Mouse (Mus musculus): ENCODE results near the gene Arhgap20. TPM values are rescaled to one million over a fixed set of nuclear protein-coding genes. Genes with fewer than 3 reads are reported as not detected.

Arhgap20 gene
- polyA plus RNA-seq, 1 experiment from 2014 or later: 4.1 TPM

- no peaks in the 10 kb centered on the region for H3K4me1 ChIP-seq (ENCODE audit: control insufficient read depth, insufficient read depth, low read length)
- ATAC-seq (ENCODE audit: low FRiP score): no peak
- WGBS: 67% methylated on average over 7 of the region's 7 CpGs
These were observed 72.6 kb downstream of the Arhgap20 start for GRCm38 (mm10) chr9:51837716-51838115.

DNA sequence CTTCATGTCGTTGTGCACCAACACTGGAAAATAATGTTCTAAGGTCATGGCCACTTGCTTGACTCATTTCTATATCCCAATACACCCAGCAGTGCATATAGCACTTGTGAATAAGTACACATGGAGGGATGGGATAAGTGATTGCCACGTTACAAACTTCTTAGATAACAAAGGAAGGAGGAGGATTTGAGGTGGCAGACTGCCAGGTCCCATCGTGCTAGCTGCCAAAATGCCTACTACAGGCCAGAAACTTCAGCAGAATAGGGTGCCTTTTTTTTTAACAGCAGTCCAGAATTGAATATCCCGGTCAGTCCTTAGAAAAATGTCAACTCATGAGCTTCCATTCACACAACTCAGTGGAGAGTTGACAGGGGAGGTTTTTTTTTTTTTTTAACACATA, 78.1 kb downstream of the Arhgap20 start:
- 82% methylated on average over 4 of the region's 4 CpGs for WGBS
- Histone ChIP-seq H3K4me3 (ENCODE audit: low read depth, low read length) (no peak overlapping the region), H3K4me2 (no peak overlapping the region), H3K36me3 (ENCODE audit: control insufficient read depth, insufficient read depth, low read length) (no peaks in the 10 kb centered on the region), H3K4me1 (ENCODE audit: control insufficient read depth, insufficient read depth, low read length) (no peaks in the 10 kb centered on the region), H3K9ac (ENCODE audit: low read length) (no peak overlapping the region), H3K27ac (ENCODE audit: low read depth, low read length) (no peak overlapping the region), H3K27me3 (ENCODE audit: control insufficient read depth, insufficient read depth, low read length) (no peaks in the 10 kb centered on the region), H3K9me3 (ENCODE audit: control insufficient read depth, low read length) (no peaks in the 10 kb centered on the region)
- ATAC-seq (ENCODE audit: low FRiP score) (no peak), DNase-seq (ENCODE audit: low spot score, missing footprints) (no peak)

More at GRCm38 (mm10) chr9:51837716-51838115, 72.6 kb downstream of the Arhgap20 start:
- Histone ChIP-seq H3K4me3 (ENCODE audit: low read depth, low read length) (no peak overlapping the region), H3K4me2 (no peak overlapping the region), H3K27ac (ENCODE audit: low read depth, low read length) (no peak overlapping the region), H3K27me3 (ENCODE audit: control insufficient read depth, insufficient read depth, low read length) (no peaks in the 10 kb centered on the region), H3K9ac (ENCODE audit: low read length) (no peak overlapping the region), H3K9me3 (ENCODE audit: control insufficient read depth, low read length) (no peaks in the 10 kb centered on the region), H3K36me3 (ENCODE audit: control insufficient read depth, insufficient read depth, low read length) (no peaks in the 10 kb centered on the region)
- peak; percentile 8 for DNase-seq (ENCODE audit: low spot score, missing footprints)

GRCm38 (mm10) chr9:51845796-51846195, 80.7 kb downstream of the Arhgap20 start:
- ATAC-seq (ENCODE audit: low FRiP score): no peak
- WGBS: 91% methylated on average over 10 of the region's 10 CpGs
- H3K27me3 ChIP-seq (ENCODE audit: control insufficient read depth, insufficient read depth, low read length): no peaks in the 10 kb centered on the region
- no peaks in the 10 kb centered on the region for H3K36me3 ChIP-seq (ENCODE audit: control insufficient read depth, insufficient read depth, low read length)
- DNase-seq (ENCODE audit: low spot score, missing footprints): peak; percentile 44
- no peak overlapping the region for H3K4me2 ChIP-seq
- no peak overlapping the region for H3K27ac ChIP-seq (ENCODE audit: low read depth, low read length)
- no peaks in the 10 kb centered on the region for H3K9me3 ChIP-seq (ENCODE audit: control insufficient read depth, low read length)
- H3K4me1 ChIP-seq (ENCODE audit: control insufficient read depth, insufficient read depth, low read length): no peaks in the 10 kb centered on the region
- H3K4me3 ChIP-seq (ENCODE audit: low read depth, low read length): no peak overlapping the region
- H3K9ac ChIP-seq (ENCODE audit: low read length): no peak overlapping the region

DNA sequence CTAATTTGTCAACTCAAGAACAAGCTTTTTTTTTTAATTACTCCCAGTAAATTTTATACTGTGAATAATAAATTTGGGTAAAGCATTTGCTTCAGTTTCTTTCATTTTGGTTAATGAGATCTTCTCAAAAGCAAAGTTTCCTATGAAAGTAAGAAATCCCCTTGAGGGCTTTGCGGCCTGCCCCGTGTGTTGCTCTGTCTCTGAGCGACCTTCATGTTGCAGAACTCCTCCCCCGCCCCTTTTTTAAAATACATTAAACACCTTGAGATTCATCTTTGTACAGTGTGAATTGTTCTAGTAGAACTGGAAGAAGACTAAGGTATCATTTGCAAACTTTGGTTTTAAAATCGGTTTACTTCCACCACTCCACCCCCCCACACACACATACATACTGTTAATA, 88.6 kb downstream of the Arhgap20 start:
- H3K36me3 ChIP-seq (ENCODE audit: control insufficient read depth, insufficient read depth, low read length): no peaks in the 10 kb centered on the region
- no peaks in the 10 kb centered on the region for H3K27me3 ChIP-seq (ENCODE audit: control insufficient read depth, insufficient read depth, low read length)
- H3K4me3 ChIP-seq (ENCODE audit: low read depth, low read length): no peak overlapping the region
- H3K9me3 ChIP-seq (ENCODE audit: control insufficient read depth, low read length): no peaks in the 10 kb centered on the region
- no peak overlapping the region for H3K4me2 ChIP-seq
- no peak overlapping the region for H3K9ac ChIP-seq (ENCODE audit: low read length)
- no peaks in the 10 kb centered on the region for H3K4me1 ChIP-seq (ENCODE audit: control insufficient read depth, insufficient read depth, low read length)
- 93% methylated on average over 5 of the region's 5 CpGs for WGBS
- DNase-seq (ENCODE audit: low spot score, missing footprints): peak; percentile 12
- no peak overlapping the region for H3K27ac ChIP-seq (ENCODE audit: low read depth, low read length)
- no peak for ATAC-seq (ENCODE audit: low FRiP score)

GRCm38 (mm10) chr9:51864273-51864672, 99.1 kb downstream of the Arhgap20 start:
- no peaks in the 10 kb centered on the region for H3K27me3 ChIP-seq (ENCODE audit: control insufficient read depth, insufficient read depth, low read length)

DNA sequence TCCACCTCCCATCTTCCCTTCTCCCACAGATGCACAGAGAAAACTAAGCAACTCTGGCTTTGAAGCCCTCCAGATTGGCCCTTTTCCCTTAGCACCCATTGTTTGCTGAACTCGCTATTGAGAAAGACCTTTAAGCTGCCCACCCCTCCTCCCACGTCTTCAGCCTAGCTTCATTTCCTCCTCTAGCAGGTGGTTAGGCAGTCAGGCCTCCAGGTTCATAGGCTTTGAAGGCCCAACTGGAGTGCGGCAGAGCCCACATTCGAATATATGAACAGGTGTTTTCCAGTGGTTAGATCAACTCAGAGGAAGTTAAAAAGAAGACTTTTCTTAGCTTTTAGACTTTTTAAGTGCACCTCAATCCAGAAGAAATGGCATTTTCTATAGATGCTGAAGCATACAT, 101.5 kb downstream of the Arhgap20 start:
- WGBS: 53% methylated on average over 4 of the region's 4 CpGs
- Histone ChIP-seq H3K27ac (ENCODE audit: low read depth, low read length) (no peak overlapping the region), H3K4me2 (no peak overlapping the region), H3K36me3 (ENCODE audit: control insufficient read depth, insufficient read depth, low read length) (no peaks in the 10 kb centered on the region), H3K4me3 (ENCODE audit: low read depth, low read length) (no peak overlapping the region), H3K27me3 (ENCODE audit: control insufficient read depth, insufficient read depth, low read length) (no peaks in the 10 kb centered on the region), H3K9ac (ENCODE audit: low read length) (no peak overlapping the region), H3K9me3 (ENCODE audit: control insufficient read depth, low read length) (no peaks in the 10 kb centered on the region), H3K4me1 (ENCODE audit: control insufficient read depth, insufficient read depth, low read length) (no peaks in the 10 kb centered on the region)
- DNase-seq (ENCODE audit: low spot score, missing footprints) (peak; percentile 54), ATAC-seq (ENCODE audit: low FRiP score) (no peak)

More at GRCm38 (mm10) chr9:51864273-51864672, 99.1 kb downstream of the Arhgap20 start:
- no peak overlapping the region for H3K4me3 ChIP-seq (ENCODE audit: low read depth, low read length)
- H3K9ac ChIP-seq (ENCODE audit: low read length): no peak overlapping the region
- H3K27ac ChIP-seq (ENCODE audit: low read depth, low read length): no peak overlapping the region
- ATAC-seq (ENCODE audit: low FRiP score): no peak
- no peaks in the 10 kb centered on the region for H3K9me3 ChIP-seq (ENCODE audit: control insufficient read depth, low read length)
- no peaks in the 10 kb centered on the region for H3K36me3 ChIP-seq (ENCODE audit: control insufficient read depth, insufficient read depth, low read length)
- WGBS: 85% methylated on average over 3 of the region's 3 CpGs
- H3K4me2 ChIP-seq: no peak overlapping the region
- DNase-seq (ENCODE audit: low spot score, missing footprints): peak; percentile 64
- H3K4me1 ChIP-seq (ENCODE audit: control insufficient read depth, insufficient read depth, low read length): no peaks in the 10 kb centered on the region

DNA sequence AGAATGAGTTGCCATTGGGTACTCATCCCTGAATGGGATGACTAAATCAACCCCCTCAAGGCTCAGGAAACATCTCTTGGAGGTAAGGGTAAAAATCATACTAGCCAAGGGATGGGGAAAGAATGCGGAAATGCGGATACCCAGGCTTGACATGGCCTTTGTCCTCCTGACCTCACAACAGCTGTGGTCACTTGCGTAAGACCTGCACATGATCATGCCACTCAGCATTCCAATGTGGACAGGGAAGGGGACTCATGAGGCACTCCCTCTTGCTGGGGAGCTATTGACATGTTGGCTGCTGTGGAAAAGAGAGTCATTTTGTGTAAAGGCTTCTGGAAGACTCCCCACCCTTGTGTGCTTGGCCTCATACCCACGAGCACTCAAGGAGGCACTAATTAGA, 103.9 kb downstream of the Arhgap20 start:
- no peak overlapping the region for H3K9ac ChIP-seq (ENCODE audit: low read length)
- no peaks in the 10 kb centered on the region for H3K9me3 ChIP-seq (ENCODE audit: control insufficient read depth, low read length)
- no peak overlapping the region for H3K4me3 ChIP-seq (ENCODE audit: low read depth, low read length)
- H3K36me3 ChIP-seq (ENCODE audit: control insufficient read depth, insufficient read depth, low read length): no peaks in the 10 kb centered on the region
- DNase-seq (ENCODE audit: low spot score, missing footprints) (peak; percentile 67), ATAC-seq (ENCODE audit: low FRiP score) (no peak)
- H3K27me3 ChIP-seq (ENCODE audit: control insufficient read depth, insufficient read depth, low read length): no peaks in the 10 kb centered on the region
- H3K4me2 ChIP-seq: no peak overlapping the region
- no peak overlapping the region for H3K27ac ChIP-seq (ENCODE audit: low read depth, low read length)
- no peaks in the 10 kb centered on the region for H3K4me1 ChIP-seq (ENCODE audit: control insufficient read depth, insufficient read depth, low read length)
- 90% methylated on average over 4 of the region's 4 CpGs for WGBS

DNA sequence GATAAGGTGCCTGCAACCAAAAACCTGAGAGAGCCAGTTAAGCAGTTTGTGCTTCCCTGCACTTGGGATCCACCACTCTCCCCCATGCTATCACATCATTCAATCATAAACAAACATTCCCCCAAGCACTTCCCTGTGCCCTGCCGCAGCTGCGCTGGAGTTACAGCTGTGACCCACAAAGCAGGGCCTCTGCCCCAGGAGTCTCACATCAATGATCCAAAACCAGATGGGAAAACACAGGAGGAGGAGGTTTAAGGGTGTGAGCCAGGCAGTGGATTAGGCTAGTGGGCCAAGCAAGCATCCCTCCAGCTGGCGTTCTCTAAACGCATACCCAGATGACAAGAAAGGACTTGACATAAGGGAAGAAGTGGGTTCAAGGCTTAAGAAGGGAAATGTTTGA, 109.2 kb downstream of the Arhgap20 start:
- no peak overlapping the region for H3K27ac ChIP-seq (ENCODE audit: low read depth, low read length)
- no peaks in the 10 kb centered on the region for H3K4me1 ChIP-seq (ENCODE audit: control insufficient read depth, insufficient read depth, low read length)
- H3K36me3 ChIP-seq (ENCODE audit: control insufficient read depth, insufficient read depth, low read length): no peaks in the 10 kb centered on the region
- DNase-seq (ENCODE audit: low spot score, missing footprints) (peak; percentile 35), ATAC-seq (ENCODE audit: low FRiP score) (no peak)
- H3K9me3 ChIP-seq (ENCODE audit: control insufficient read depth, low read length): no peaks in the 10 kb centered on the region
- H3K4me3 ChIP-seq (ENCODE audit: low read depth, low read length): no peak overlapping the region
- H3K4me2 ChIP-seq: no peak overlapping the region
- WGBS: 53% methylated on average over 4 of the region's 4 CpGs
- H3K27me3 ChIP-seq (ENCODE audit: control insufficient read depth, insufficient read depth, low read length): no peaks in the 10 kb centered on the region
- no peak overlapping the region for H3K9ac ChIP-seq (ENCODE audit: low read length)

GRCm38 (mm10) chr9:51875531-51875930, 110.4 kb downstream of the Arhgap20 start:
- no peaks in the 10 kb centered on the region for H3K36me3 ChIP-seq (ENCODE audit: control insufficient read depth, insufficient read depth, low read length)
- 94% methylated on average over 20 of the region's 20 CpGs for WGBS
- H3K27ac ChIP-seq (ENCODE audit: low read depth, low read length): no peak overlapping the region
- no peaks in the 10 kb centered on the region for H3K27me3 ChIP-seq (ENCODE audit: control insufficient read depth, insufficient read depth, low read length)
- no peaks in the 10 kb centered on the region for H3K9me3 ChIP-seq (ENCODE audit: control insufficient read depth, low read length)
- no peak overlapping the region for H3K4me2 ChIP-seq
- H3K9ac ChIP-seq (ENCODE audit: low read length): no peak overlapping the region
- no peak overlapping the region for H3K4me3 ChIP-seq (ENCODE audit: low read depth, low read length)
- DNase-seq (ENCODE audit: low spot score, missing footprints) (peak; percentile 17), ATAC-seq (ENCODE audit: low FRiP score) (no peak)
- no peaks in the 10 kb centered on the region for H3K4me1 ChIP-seq (ENCODE audit: control insufficient read depth, insufficient read depth, low read length)

- no peak for DNase-seq (ENCODE audit: low spot score, missing footprints)
- Histone ChIP-seq H3K9me3 (ENCODE audit: control insufficient read depth, low read length) (no peaks in the 10 kb centered on the region), H3K4me3 (ENCODE audit: low read depth, low read length) (no peak overlapping the region), H3K27ac (ENCODE audit: low read depth, low read length) (no peak overlapping the region), H3K4me2 (no peak overlapping the region), H3K4me1 (ENCODE audit: control insufficient read depth, insufficient read depth, low read length) (no peaks in the 10 kb centered on the region), H3K9ac (ENCODE audit: low read length) (no peak overlapping the region), H3K36me3 (ENCODE audit: control insufficient read depth, insufficient read depth, low read length) (no peaks in the 10 kb centered on the region), H3K27me3 (ENCODE audit: control insufficient read depth, insufficient read depth, low read length) (no peaks in the 10 kb centered on the region)
- no peak for ATAC-seq (ENCODE audit: low FRiP score)
- WGBS: 64% methylated on average over 4 of the region's 4 CpGs
These were observed 116.2 kb downstream of the Arhgap20 start for GRCm38 (mm10) chr9:51881386-51881785.

Measured in midbrain, embryonic 11.5 days (tissue).